Mouse (Mus musculus) heart, embryonic 15.5 days (tissue): ENCODE data around the gene Fat4. TPM values are rescaled to one million over a fixed set of nuclear protein-coding genes. Genes with fewer than 3 reads are reported as not detected.

Source experiments
- ATAC-seq: fragments of 200-750 bp; cut with Nextera tagmentation; replicated peaks from 2 replicates; pipeline ENCODE4 v1.8.0; 2017; ENCODE audit warnings: low read depth, moderate TSS enrichment; ENCODE audit not compliant: insufficient number of reproducible peaks, insufficient read depth, low FRiP score
- H3K27ac ChIP-seq: fragments of 300-500 bp; sonication (generic); 2 replicates; pipeline ENCODE4 v1.5.1; 2015; ENCODE audit warnings: mild to moderate bottlenecking, inconsistent platforms
- H3K27me3 ChIP-seq: fragments of 300-500 bp; sonication (generic); 2 replicates; pipeline ENCODE4 v1.6.1; 2015; ENCODE audit warnings: inconsistent platforms
- H3K36me3 ChIP-seq: fragments of 300-500 bp; sonication (generic); 2 replicates; pipeline ENCODE4 v1.6.1; 2015; ENCODE audit warnings: mild to moderate bottlenecking, inconsistent platforms
- H3K4me1 ChIP-seq: fragments of 300-500 bp; sonication (generic); replicated peaks from 2 replicates; pipeline ENCODE4 v1.6.1; 2015; ENCODE audit warnings: inconsistent platforms
- H3K4me2 ChIP-seq: fragments of 300-500 bp; sonication (generic); 2 replicates; pipeline ENCODE4 v1.6.1; 2015; ENCODE audit warnings: inconsistent platforms, mild to moderate bottlenecking, moderate library complexity
- H3K4me3 ChIP-seq: fragments of 300-500 bp; sonication (generic); 2 replicates; pipeline ENCODE4 v1.5.1; 2015; ENCODE audit warnings: mild to moderate bottlenecking, inconsistent platforms
- H3K9ac ChIP-seq: fragments of 300-500 bp; sonication (generic); 2 replicates; pipeline ENCODE4 v1.6.1; 2015; ENCODE audit warnings: mild to moderate bottlenecking, inconsistent platforms
- H3K9me3 ChIP-seq: fragments of 300-500 bp; sonication (generic); replicated peaks from 2 replicates; pipeline ENCODE4 v1.6.1; 2016; ENCODE audit warnings: inconsistent platforms
- WGBS: fragments of 180-500 bp; shearing (Covaris S2); methylation state at CpG from one replicate; pipeline ENCODE4 v1.1.7; 2015; ENCODE audit warnings: mixed read lengths; 5-methylcytosine and 5-hydroxymethylcytosine counted together
- polyA plus RNA-seq: library from polyadenylated mRNA; unstranded; fragments of >200 nt; fragmentation: Nextera tagmentation; extraction: Ambion mirVana; gene quantifications from 2 replicates; pipeline ENCODE4 v1.2.1, GENCODE M21; 2015

The Fat4 gene
- polyA plus RNA-seq, 1 experiment from 2014 or later = 2.4 TPM

DNA sequence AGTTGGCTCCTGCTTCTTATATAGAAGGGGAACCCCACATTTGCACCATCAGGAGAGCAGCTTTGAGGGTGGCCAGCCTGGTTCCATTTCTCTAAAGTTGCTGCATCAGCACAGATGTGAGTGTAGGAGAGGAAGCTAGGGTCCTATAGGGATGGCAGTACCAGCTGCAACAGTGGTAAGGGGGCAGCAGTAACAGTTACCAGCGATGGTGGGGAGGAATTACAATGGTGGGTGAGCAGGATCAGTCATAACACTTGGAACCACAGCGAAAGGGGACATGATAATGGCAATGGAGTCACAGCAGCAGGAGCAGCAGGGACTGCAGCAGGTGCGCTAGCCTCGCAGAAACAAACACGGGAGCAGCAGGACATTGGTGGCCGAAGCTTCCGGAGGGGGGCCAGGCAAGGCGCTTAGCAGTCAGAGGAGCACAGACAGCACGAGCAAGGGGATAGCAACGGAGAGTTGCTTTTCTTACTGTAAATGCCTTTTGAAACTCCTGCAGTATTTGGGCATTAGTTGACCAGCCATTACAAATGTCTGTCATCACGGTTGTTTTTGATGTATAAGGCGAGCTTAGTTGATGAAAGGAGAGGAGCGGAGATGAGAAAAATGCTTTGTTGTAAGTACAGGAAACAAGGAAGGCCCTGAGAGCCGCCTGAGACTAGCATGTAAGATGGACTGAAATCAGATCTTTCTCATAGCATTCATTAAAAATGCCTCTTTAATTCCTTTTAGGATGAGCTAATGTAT, 21.1 kb downstream of the Fat4 start:
- no peak for ATAC-seq
- peak overlapping the region; percentile 39 for H3K4me2 ChIP-seq
- no peak overlapping the region for H3K27ac ChIP-seq
- peaks cover 11% of the 10 kb centered on the region for H3K4me1 ChIP-seq
- H3K9me3 ChIP-seq = no peaks in the 10 kb centered on the region
- no peak overlapping the region for H3K9ac ChIP-seq
- H3K4me3 ChIP-seq = peak overlapping the region; percentile 14; the same call in 1 of the 2 replicates
- no peaks in the 10 kb centered on the region for H3K36me3 ChIP-seq
- H3K27me3 ChIP-seq = no peaks in the 10 kb centered on the region
- 32% methylated on average over 14 of the region's 14 CpGs for WGBS

DNA sequence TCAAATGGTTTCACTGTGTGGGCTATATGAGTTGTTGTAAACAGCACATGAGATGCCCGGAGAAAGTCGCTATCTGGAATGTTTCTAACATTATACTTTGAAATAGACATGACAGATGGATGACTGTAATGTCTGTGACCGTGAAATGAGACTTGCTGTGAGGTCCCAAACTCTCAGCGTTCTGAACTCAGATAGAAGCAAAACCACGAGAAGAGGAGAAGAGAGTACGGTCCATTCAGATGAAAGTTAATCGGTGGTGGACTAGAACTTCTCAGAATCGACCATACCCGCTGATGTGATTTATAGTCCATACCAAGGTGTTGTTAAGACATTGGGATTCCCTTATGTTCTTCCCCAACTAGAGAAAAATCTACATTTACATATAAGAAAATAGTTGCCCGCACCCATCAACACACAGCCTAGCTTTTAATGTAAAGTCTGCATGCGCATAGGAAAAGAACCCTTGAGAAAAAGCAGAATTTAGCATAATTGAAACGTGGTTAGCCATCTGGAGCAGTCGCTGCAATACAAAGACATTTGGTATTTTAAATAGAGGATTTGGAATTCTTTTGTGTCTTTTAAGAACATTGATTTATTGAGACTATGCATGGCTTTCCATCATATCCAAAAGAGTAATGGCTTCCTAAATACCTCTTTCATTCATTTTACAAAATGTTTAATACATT, 21.8 kb downstream of the Fat4 start:
- H3K4me2 ChIP-seq = peak overlapping the region; percentile 39; the same call in 1 of the 2 replicates
- WGBS = 75% methylated on average over 13 of the region's 13 CpGs
- H3K36me3 ChIP-seq = no peaks in the 10 kb centered on the region
- H3K27ac ChIP-seq = no peak overlapping the region
- H3K4me1 ChIP-seq = peaks cover 11% of the 10 kb centered on the region
- no peak overlapping the region for H3K9ac ChIP-seq
- no peak for ATAC-seq
- no peaks in the 10 kb centered on the region for H3K9me3 ChIP-seq
- H3K4me3 ChIP-seq = no peak overlapping the region
- no peaks in the 10 kb centered on the region for H3K27me3 ChIP-seq

DNA sequence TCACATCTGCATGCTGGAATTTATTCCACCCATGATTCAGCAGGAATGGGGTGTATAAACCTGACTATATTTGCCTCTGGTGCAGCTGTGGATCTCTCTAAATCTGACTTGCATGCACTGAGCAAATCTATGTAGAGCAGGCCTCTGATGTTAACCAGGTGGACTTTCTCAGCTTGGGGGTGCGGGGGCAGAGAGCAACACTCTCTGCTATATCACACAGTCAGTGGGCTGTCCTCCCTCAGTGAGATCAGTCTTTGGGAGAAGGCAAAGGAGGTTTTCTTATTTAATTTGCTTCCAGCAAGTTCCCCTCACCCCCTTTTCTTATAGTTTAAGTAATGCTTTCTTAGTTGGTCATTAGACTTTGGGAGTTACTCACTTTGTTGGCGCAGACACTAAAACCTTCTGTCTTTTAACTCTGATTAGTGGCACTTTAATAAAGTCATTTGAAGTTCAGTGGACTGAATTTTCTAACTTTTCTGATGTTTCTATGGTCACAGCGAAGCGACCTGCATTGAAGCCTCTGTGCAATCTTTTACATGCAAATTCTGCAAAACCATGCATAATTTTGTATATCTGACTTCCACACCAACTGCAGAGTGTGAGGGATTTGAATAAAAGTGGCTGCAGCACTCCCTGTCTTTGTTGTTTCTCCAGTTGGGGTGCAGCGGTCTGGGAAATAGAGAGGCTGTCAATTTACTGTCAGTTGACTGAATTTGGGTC, 26.2 kb downstream of the Fat4 start:
- H3K27me3 ChIP-seq = no peaks in the 10 kb centered on the region
- peaks cover 3% of the 10 kb centered on the region for H3K4me1 ChIP-seq
- H3K9ac ChIP-seq = no peak overlapping the region
- no peak overlapping the region for H3K27ac ChIP-seq
- ATAC-seq = no peak
- H3K36me3 ChIP-seq = no peaks in the 10 kb centered on the region
- WGBS = 65% methylated on average over 5 of the region's 5 CpGs
- no peak overlapping the region for H3K4me2 ChIP-seq
- no peak overlapping the region for H3K4me3 ChIP-seq
- no peaks in the 10 kb centered on the region for H3K9me3 ChIP-seq

DNA sequence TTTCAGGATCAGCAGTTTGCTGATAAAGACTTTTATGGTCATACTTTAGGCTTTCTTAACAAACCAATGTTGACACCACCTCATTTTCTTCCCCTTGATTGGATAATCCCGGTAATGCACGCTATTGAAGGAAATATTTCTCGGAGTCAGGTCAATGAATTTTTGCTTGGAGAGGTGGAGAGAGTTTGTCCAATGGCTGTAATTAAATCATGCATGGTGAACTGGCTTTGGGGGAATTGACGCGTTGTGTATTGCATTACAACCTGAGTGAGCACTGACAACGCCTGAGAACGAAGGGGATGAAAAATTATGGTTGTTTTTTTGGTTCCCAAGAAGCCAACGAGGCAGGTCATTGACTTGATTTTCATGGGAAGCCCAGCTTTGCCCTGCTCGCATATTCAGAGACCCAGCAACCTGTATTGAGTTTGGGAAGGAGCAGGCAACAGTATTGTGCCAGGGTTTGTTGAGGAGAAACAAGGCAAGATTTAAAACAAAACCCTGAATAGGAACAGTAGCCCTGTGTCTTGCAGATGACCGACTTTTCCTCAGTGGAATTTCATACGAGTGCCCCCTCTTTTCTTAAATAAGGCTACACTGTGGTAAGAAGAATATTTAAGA, 26.9 kb downstream of the Fat4 start:
- no peak overlapping the region for H3K9ac ChIP-seq
- no peak overlapping the region for H3K27ac ChIP-seq
- no peak overlapping the region for H3K4me3 ChIP-seq
- no peak for ATAC-seq
- H3K9me3 ChIP-seq = no peaks in the 10 kb centered on the region
- no peaks in the 10 kb centered on the region for H3K27me3 ChIP-seq
- no peak overlapping the region for H3K4me2 ChIP-seq
- no peaks in the 10 kb centered on the region for H3K36me3 ChIP-seq
- WGBS = 69% methylated on average over 11 of the region's 11 CpGs
- no peaks in the 10 kb centered on the region for H3K4me1 ChIP-seq

DNA sequence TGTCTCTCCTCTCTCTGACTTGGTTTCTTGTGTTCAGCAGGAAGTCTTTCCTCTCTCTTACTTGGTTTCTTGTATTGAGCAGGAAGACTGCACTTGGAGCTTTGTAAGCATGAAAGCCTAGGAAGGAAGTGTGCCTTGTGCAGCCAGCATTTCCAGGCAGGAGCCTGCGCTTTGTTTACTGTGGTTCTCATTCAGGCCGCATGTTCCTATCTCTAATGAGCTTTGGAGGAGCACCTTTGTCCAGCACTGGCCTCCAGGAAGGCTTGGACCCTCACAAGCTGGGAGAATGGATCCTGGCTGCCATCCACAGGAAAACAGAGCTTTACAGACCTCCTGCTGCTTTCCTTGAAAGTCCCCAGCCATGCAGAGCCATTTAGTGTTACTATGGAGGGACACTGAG, 32.2 kb downstream of the Fat4 start:
- H3K36me3 ChIP-seq = no peaks in the 10 kb centered on the region
- H3K4me1 ChIP-seq = peaks cover 4% of the 10 kb centered on the region; the same call in 1 of the 2 replicates
- H3K4me3 ChIP-seq = no peak overlapping the region
- no peak for ATAC-seq
- H3K4me2 ChIP-seq = no peak overlapping the region
- H3K9ac ChIP-seq = no peak overlapping the region
- H3K27ac ChIP-seq = peak overlapping the region; percentile 56
- WGBS = 75% methylated on average over 2 of the region's 2 CpGs
- no peaks in the 10 kb centered on the region for H3K9me3 ChIP-seq
- H3K27me3 ChIP-seq = no peaks in the 10 kb centered on the region

DNA sequence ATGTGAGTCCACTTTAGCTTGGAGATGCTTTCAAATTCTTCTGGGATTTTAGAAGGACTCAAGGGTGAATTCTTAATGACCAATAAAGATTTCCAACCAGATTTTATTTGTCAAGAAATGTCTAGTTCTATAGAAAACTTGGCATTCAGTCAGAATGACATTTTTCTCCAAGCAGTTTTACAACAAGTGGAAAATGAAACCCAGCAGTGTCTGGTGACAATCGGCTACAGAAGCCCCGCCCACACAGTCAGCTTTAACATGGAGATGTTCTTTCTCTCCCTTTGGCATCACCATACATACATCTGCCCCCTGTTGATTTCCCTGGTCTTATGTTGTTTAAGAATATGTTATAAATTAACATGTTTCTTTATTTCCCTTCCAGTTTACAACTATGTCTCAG, 34.3 kb downstream of the Fat4 start:
- 63% methylated on average over 2 of the region's 2 CpGs for WGBS
- ATAC-seq = no peak
- H3K9ac ChIP-seq = no peak overlapping the region
- H3K36me3 ChIP-seq = no peaks in the 10 kb centered on the region
- H3K27ac ChIP-seq = no peak overlapping the region
- H3K4me2 ChIP-seq = no peak overlapping the region
- H3K9me3 ChIP-seq = no peaks in the 10 kb centered on the region
- peaks cover 4% of the 10 kb centered on the region; the same call in 1 of the 2 replicates for H3K4me1 ChIP-seq
- H3K27me3 ChIP-seq = no peaks in the 10 kb centered on the region
- no peak overlapping the region for H3K4me3 ChIP-seq

DNA sequence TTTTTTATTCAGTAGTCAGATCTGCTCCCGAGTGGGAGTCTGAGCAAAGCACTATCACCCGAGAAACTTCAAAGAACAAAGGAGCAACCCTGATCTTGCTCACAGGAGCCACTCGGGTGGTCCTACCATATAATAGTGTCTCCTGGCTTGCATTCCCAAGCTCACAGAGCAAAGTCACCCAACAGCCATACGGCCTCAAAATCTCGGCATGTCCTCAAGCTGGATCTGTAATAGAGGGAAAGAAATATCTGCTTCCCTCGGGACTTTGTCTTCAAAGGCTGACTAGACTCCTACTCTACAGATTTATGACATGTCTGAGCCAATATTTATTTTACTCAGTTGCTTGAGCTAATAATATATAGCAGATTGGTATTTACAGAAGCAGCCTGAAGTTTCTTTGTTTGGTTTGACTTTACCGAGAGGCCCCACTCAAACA, 36.5 kb downstream of the Fat4 start:
- H3K36me3 ChIP-seq = no peaks in the 10 kb centered on the region
- H3K9ac ChIP-seq = no peak overlapping the region
- ATAC-seq = no peak
- H3K4me1 ChIP-seq = peaks cover 7% of the 10 kb centered on the region
- no peak overlapping the region for H3K27ac ChIP-seq
- H3K9me3 ChIP-seq = no peaks in the 10 kb centered on the region
- no peak overlapping the region for H3K4me2 ChIP-seq
- 62% methylated on average over 7 of the region's 7 CpGs for WGBS
- H3K27me3 ChIP-seq = no peaks in the 10 kb centered on the region
- no peak overlapping the region for H3K4me3 ChIP-seq

DNA sequence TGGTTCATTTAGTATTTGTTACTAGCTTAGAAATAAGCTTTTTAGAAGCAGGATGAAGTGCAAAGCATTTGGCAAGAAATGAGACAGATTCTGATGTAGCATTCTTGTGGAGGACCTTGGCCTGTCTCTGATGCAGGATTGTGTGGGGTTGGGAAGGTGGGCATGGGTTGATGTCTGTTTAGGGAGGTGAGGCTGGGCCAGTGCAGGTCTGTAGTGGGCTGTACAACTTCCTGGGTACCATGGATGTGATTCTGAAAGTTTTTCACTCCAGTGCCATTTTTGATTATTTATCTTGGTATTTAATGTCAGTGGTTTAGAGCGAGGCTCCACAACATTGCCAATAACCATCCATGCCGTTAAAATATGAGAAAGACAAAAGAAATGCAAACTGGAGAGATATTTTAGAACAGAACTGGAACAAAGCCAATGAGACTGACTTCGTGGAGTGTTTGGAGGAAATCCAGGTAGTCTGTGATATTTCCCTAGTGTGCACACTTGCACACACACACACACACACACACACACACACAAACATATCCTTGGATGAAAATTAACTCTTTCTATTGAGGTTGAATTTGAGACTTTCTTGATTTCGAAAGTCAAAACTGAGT, 41.4 kb downstream of the Fat4 start:
- ATAC-seq = no peak
- Histone ChIP-seq H3K27me3 (no peaks in the 10 kb centered on the region), H3K4me1 (peaks cover 13% of the 10 kb centered on the region), H3K4me2 (no peak overlapping the region), H3K4me3 (no peak overlapping the region), H3K36me3 (no peaks in the 10 kb centered on the region), H3K9ac (no peak overlapping the region), H3K9me3 (no peaks in the 10 kb centered on the region), H3K27ac (peak overlapping the region; percentile 43)
- WGBS = 36% methylated on average over 4 of the region's 4 CpGs

DNA sequence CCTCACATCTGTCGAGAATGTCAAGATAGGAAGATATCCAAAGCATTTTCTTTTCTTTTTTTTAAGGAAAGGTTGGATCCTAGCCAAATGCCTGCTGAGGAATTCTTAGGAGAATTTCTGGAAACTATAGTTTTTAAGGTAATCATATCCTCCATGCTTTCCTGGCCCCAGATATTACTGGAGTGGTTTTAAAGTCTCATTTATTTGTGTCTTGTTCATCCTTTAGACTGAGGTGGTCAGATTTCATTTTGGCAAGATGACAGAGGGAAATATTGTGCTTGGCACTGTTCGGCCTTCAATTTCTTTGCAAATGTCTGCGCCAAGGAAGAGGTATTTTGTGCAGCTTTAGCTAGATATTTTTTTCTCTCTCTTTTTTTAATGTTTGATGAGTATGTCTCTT, 42.0 kb downstream of the Fat4 start:
- Histone ChIP-seq H3K4me2 (peak overlapping the region; percentile 23; the same call in 1 of the 2 replicates), H3K9ac (no peak overlapping the region), H3K27me3 (no peaks in the 10 kb centered on the region), H3K9me3 (no peaks in the 10 kb centered on the region), H3K36me3 (no peaks in the 10 kb centered on the region), H3K4me1 (peaks cover 13% of the 10 kb centered on the region), H3K27ac (peak overlapping the region; percentile 43; the same call in 1 of the 2 replicates), H3K4me3 (no peak overlapping the region)
- WGBS = 33% methylated on average over 3 of the region's 3 CpGs
- ATAC-seq = no peak

DNA sequence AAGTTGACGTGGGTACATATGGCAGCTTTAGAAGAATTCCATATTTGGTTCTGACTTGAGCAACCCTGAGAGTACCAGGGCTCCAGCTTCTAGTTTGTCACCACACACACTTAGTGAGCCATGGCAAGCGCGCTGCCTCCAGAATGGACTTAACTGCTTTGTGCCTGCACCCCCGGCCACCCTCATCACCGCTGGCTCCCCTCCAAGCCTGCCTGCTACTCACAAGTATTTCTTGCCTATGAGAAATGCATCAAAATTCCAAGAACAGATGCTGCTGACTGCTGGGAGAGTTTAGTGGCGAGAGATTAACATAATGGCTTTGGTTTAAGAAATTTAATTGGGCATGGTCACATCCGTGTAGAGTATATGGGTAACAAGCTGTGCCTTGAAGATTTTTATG, 48.0 kb downstream of the Fat4 start:
- H3K36me3 ChIP-seq = no peaks in the 10 kb centered on the region
- H3K27ac ChIP-seq = no peak overlapping the region
- ATAC-seq = no peak
- 59% methylated on average over 7 of the region's 7 CpGs for WGBS
- H3K9me3 ChIP-seq = no peaks in the 10 kb centered on the region
- no peak overlapping the region for H3K4me3 ChIP-seq
- H3K27me3 ChIP-seq = no peaks in the 10 kb centered on the region
- no peak overlapping the region for H3K9ac ChIP-seq
- peaks cover 21% of the 10 kb centered on the region for H3K4me1 ChIP-seq
- H3K4me2 ChIP-seq = no peak overlapping the region

DNA sequence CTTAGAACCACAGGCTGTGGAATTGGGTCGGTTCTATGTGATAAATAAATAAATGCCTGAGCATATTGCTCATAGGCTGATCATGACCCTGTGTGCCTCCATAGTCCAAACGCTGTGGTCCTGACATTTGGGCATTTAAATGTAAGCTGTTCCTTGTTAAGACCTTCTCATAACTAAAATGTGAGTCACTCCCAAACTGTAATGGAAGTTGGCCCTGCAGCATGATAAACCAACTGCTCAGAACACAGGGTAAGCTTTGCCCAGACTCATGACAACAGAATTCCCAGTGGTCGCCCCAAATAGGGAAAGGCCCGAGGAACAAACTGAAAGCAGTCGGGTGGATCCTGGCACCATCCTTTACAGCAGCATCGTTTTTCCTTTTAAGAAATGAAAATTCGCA, 49.7 kb downstream of the Fat4 start:
- 0 out of 2 replicates have a peak overlapping the region, but pooled peaks have one; percentile 5 for H3K27ac ChIP-seq
- WGBS = 66% methylated on average over 7 of the region's 7 CpGs
- H3K4me2 ChIP-seq = no peak overlapping the region
- H3K27me3 ChIP-seq = no peaks in the 10 kb centered on the region
- H3K36me3 ChIP-seq = no peaks in the 10 kb centered on the region
- H3K9me3 ChIP-seq = no peaks in the 10 kb centered on the region
- no peak overlapping the region for H3K9ac ChIP-seq
- peaks cover 25% of the 10 kb centered on the region for H3K4me1 ChIP-seq
- H3K4me3 ChIP-seq = no peak overlapping the region
- no peak for ATAC-seq
